Mouse (Mus musculus): ENCODE data around the gene Sulf2. TPM values are rescaled to one million over a fixed set of nuclear protein-coding genes. Genes with fewer than 3 reads are reported as not detected.

Sulf2 gene
- total and polyA plus RNA-seq, 3 experiments, result not detected

- TF ChIP-seq MYC (IDR thresholded peaks at IDR 0.05; ENCODE audit: low read depth, low read length) (no peak), ZKSCAN1 (IDR thresholded peaks at IDR 0.05; ENCODE audit: low read depth, low read length) (no peak), TAL1 (IDR thresholded peaks at IDR 0.05; ENCODE audit: low read length) (no peak), TBP (IDR thresholded peaks at IDR 0.05; ENCODE audit: low read depth, low read length) (no peak)
Observed at GRCm38 (mm10) chr2:166186244-166186948, 30.9 kb upstream of the Sulf2 start (continued).

- no peak for DNase-seq (ENCODE audit: low read depth, low spot score)
- Histone ChIP-seq H3K9ac (ENCODE audit: control insufficient read depth, low read depth, low read length, poor library complexity, severe bottlenecking) (no peak overlapping the region), H3K4me1 (ENCODE audit: control insufficient read depth in 1 of 2, insufficient read depth in 2 of 2, low read length in 2 of 2) (no peaks in the 10 kb centered on the region), H3K9me3 (replicated peaks; ENCODE audit: insufficient read depth, low read length) (no peaks in the 10 kb centered on the region), H3K79me2 (ENCODE audit: control insufficient read depth, insufficient read depth, low read length, poor library complexity) (no peaks in the 10 kb centered on the region), H3K36me3 (ENCODE audit: control insufficient read depth in 1 of 2, insufficient read depth in 2 of 2, low read length in 2 of 2) (no peaks in the 10 kb centered on the region), H3K27me3 (ENCODE audit: control insufficient read depth in 1 of 2, insufficient read depth in 2 of 2, low read length in 2 of 2) (no peaks in the 10 kb centered on the region), H3K27ac (ENCODE audit: control insufficient read depth, low read depth, low read length) (no peak overlapping the region), H3K4me3 (ENCODE audit: control insufficient read depth in 1 of 2, insufficient read depth in 1 of 2, low read depth in 2 of 2, low read length in 2 of 2) (no peak overlapping the region)
- TF ChIP-seq NELFE (IDR thresholded peaks at IDR 0.05; ENCODE audit: low read depth, low read length), result no peak
- no peak for TF ChIP-seq JUND (IDR thresholded peaks at IDR 0.05; ENCODE audit: low read depth, low read length)
- no peak for TF ChIP-seq MAFK (IDR thresholded peaks at IDR 0.05; ENCODE audit: borderline replicate concordance, low read depth, low read length)
- TF ChIP-seq ELF1 (IDR thresholded peaks at IDR 0.05; ENCODE audit: low read depth, low read length), result no peak
- TF ChIP-seq MXI1 (IDR thresholded peaks at IDR 0.05; ENCODE audit: low read depth, low read length), result no peak
- TF ChIP-seq E2F4 (IDR thresholded peaks at IDR 0.05; ENCODE audit: borderline replicate concordance, low read depth, low read length), result no peak
- no peak for TF ChIP-seq GATA1 (IDR thresholded peaks at IDR 0.05; ENCODE audit: low read depth, low read length)
- TF ChIP-seq NRF1 (IDR thresholded peaks at IDR 0.05; ENCODE audit: insufficient read depth, low read depth, low read length, poor library complexity, severe bottlenecking), result no peak
- no peak for TF ChIP-seq POLR2AphosphoS5 (IDR thresholded peaks at IDR 0.05; ENCODE audit: borderline replicate concordance, low read depth, low read length)
- no peak for TF ChIP-seq ETS1 (IDR thresholded peaks at IDR 0.05; ENCODE audit: low read depth, low read length)
- no peak for TF ChIP-seq UBTF (IDR thresholded peaks at IDR 0.05; ENCODE audit: borderline replicate concordance, insufficient read depth, low read depth, low read length)
- no peak for TF ChIP-seq POLR2AphosphoS2 (IDR thresholded peaks at IDR 0.05; ENCODE audit: low read length)
- TF ChIP-seq MYC (IDR thresholded peaks at IDR 0.05; ENCODE audit: low read depth, low read length), result no peak
- no peak for TF ChIP-seq ZKSCAN1 (IDR thresholded peaks at IDR 0.05; ENCODE audit: low read depth, low read length)
- no peak for TF ChIP-seq MAZ (IDR thresholded peaks at IDR 0.05; ENCODE audit: low read depth, low read length)
Observed at GRCm38 (mm10) chr2:166185768-166186167, 30.3 kb upstream of the Sulf2 start.

GRCm38 (mm10) chr2:166184417-166184816, 29.0 kb upstream of the Sulf2 start:
- Histone ChIP-seq H3K36me3 (ENCODE audit: control insufficient read depth in 1 of 2, insufficient read depth in 2 of 2, low read length in 2 of 2) (no peaks in the 10 kb centered on the region), H3K27me3 (ENCODE audit: control insufficient read depth in 1 of 2, insufficient read depth in 2 of 2, low read length in 2 of 2) (no peaks in the 10 kb centered on the region), H3K9ac (ENCODE audit: control insufficient read depth, low read depth, low read length, poor library complexity, severe bottlenecking) (no peak overlapping the region), H3K4me3 (ENCODE audit: control insufficient read depth in 1 of 2, insufficient read depth in 1 of 2, low read depth in 2 of 2, low read length in 2 of 2) (no peak overlapping the region), H3K4me1 (ENCODE audit: control insufficient read depth in 1 of 2, insufficient read depth in 2 of 2, low read length in 2 of 2) (no peaks in the 10 kb centered on the region), H3K9me3 (replicated peaks; ENCODE audit: insufficient read depth, low read length) (no peaks in the 10 kb centered on the region), H3K79me2 (ENCODE audit: control insufficient read depth, insufficient read depth, low read length, poor library complexity) (no peaks in the 10 kb centered on the region), H3K27ac (ENCODE audit: control insufficient read depth, low read depth, low read length) (no peak overlapping the region)
- no peak for DNase-seq (ENCODE audit: low read depth, low spot score)
- TF ChIP-seq CHD2 (IDR thresholded peaks at IDR 0.05; ENCODE audit: low read length) (no peak), TAL1 (IDR thresholded peaks at IDR 0.05; ENCODE audit: low read length) (no peak), MYC (IDR thresholded peaks at IDR 0.05; ENCODE audit: low read depth, low read length) (no peak), UBTF (IDR thresholded peaks at IDR 0.05; ENCODE audit: borderline replicate concordance, insufficient read depth, low read depth, low read length) (no peak), TBP (IDR thresholded peaks at IDR 0.05; ENCODE audit: low read depth, low read length) (no peak), GABPA (IDR thresholded peaks at IDR 0.05; ENCODE audit: low read depth, low read length) (no peak), MAX (IDR thresholded peaks at IDR 0.05; ENCODE audit: low read length) (no peak), NELFE (IDR thresholded peaks at IDR 0.05; ENCODE audit: low read depth, low read length) (no peak), ETS1 (IDR thresholded peaks at IDR 0.05; ENCODE audit: low read depth, low read length) (no peak), ZNF384 (IDR thresholded peaks at IDR 0.05; ENCODE audit: low read depth, low read length) (no peak), TCF12 (IDR thresholded peaks at IDR 0.05; ENCODE audit: low read depth, low read length) (no peak), MEF2A (IDR thresholded peaks at IDR 0.05; ENCODE audit: extremely low read depth, insufficient replicate concordance, low read depth, low read length, poor library complexity, severe bottlenecking) (no peak), POLR2AphosphoS5 (IDR thresholded peaks at IDR 0.05; ENCODE audit: borderline replicate concordance, low read depth, low read length) (no peak), USF2 (IDR thresholded peaks at IDR 0.05; ENCODE audit: borderline replicate concordance in 1 of 2, insufficient read depth in 1 of 2, low read depth in 1 of 2, low read length in 2 of 2) (no peak), RAD21 (IDR thresholded peaks at IDR 0.05; ENCODE audit: low read depth, low read length) (no peak), POLR2AphosphoS2 (IDR thresholded peaks at IDR 0.05; ENCODE audit: low read length) (no peak), BHLHE40 (IDR thresholded peaks at IDR 0.05; ENCODE audit: borderline replicate concordance, low read depth, low read length) (no peak), MXI1 (IDR thresholded peaks at IDR 0.05; ENCODE audit: low read depth, low read length) (no peak)
